Comparison of ENCODE assay signal across 16 mouse cellular contexts in genomic region chr1:165985186-165985585, GRCm38 (mm10). TPM values are rescaled to one million over a fixed set of nuclear protein-coding genes. Genes with fewer than 3 reads are reported as not detected.
DNase-seq lines count a peak whose midpoint lies in the region; ATAC-seq and TF ChIP-seq lines count a peak whose summit lies in the region.
"Had no signal": no experiment of that assay in that cellular context is flagged by ENCODE, and none has a peak within 500 bp of the region (broad histone marks: within the 10 kb centered on the region; RNA-seq: fewer than 3 reads in every experiment).

No protein-coding gene starts in this region.

- no peak overlapping the region for H3K9ac ChIP-seq in heart, embryonic 16.5 days (ENCODE audit: low read length)
- no peak overlapping the region for H3K9ac ChIP-seq in liver, embryonic 11.5 days (ENCODE audit: low read depth, low read length)
- H3K9ac ChIP-seq: embryonic facial prominence, embryonic 13.5 days; hindbrain, embryonic 13.5 days had no signal

- no peak for TF ChIP-seq POLR2A in cerebellum, adult 2 months (IDR thresholded peaks at IDR 0.05; ENCODE audit: borderline replicate concordance, insufficient read depth, low read length)

- H3K27me3 ChIP-seq in heart, embryonic 16.5 days (ENCODE audit: control insufficient read depth, insufficient read depth, low read length), result no peaks in the 10 kb centered on the region
- no peaks in the 10 kb centered on the region for H3K27me3 ChIP-seq in liver, embryonic 11.5 days (replicated peaks; ENCODE audit: control insufficient read depth, insufficient read depth, low read length)
- no peaks in the 10 kb centered on the region for H3K27me3 ChIP-seq in cerebellum, adult 2 months (ENCODE audit: control insufficient read depth, insufficient read depth, low read length)
- H3K27me3 ChIP-seq: embryonic facial prominence, embryonic 13.5 days; hindbrain, embryonic 13.5 days; megakaryocyte, embryonic 14.5 days had no signal

- DNase-seq in heart, postnatal 10 days, result no peak
- no peak for DNase-seq in liver, embryonic 11.5 days (ENCODE audit: low spot score)
- DNase-seq in yolk sac, embryonic 10.5 days (ENCODE audit: low spot score), result peak; percentile 54
- no peak for DNase-seq in cerebellum, adult 2 months
- no peak for DNase-seq in layer of hippocampus, adult 11-12 months (ENCODE audit: low spot score)
- DNase-seq: adrenal gland, postnatal 14 days; cerebellum, postnatal 14 days; gastrocnemius, postnatal 36 days; kidney, adult 9 months; right cerebral cortex, postnatal 25 days; thymus, adult 18-20 months had no signal

- H3K4me3 ChIP-seq in heart, embryonic 16.5 days (ENCODE audit: low read length), result no peak overlapping the region
- H3K4me3 ChIP-seq in liver, embryonic 11.5 days (ENCODE audit: low read depth, low read length), result no peak overlapping the region
- H3K4me3 ChIP-seq in cerebellum, adult 2 months (replicated peaks; ENCODE audit: insufficient read depth, low read depth, low read length), result no peak overlapping the region
- H3K4me3 ChIP-seq: embryonic facial prominence, embryonic 13.5 days; hindbrain, embryonic 13.5 days; megakaryocyte, embryonic 14.5 days had no signal

- TF ChIP-seq CTCF in cerebellum, adult 2 months (IDR thresholded peaks at IDR 0.05; ENCODE audit: borderline replicate concordance, insufficient read depth, low read depth, low read length), result no peak

- ATAC-seq in heart, embryonic 16.5 days (replicated peaks; ENCODE audit: extremely low read depth, insufficient read depth, low FRiP score), result no peak; the same call in 1 of the 2 replicates
- ATAC-seq in erythroblast, adult 5-6 weeks (replicated peaks; ENCODE audit: low FRiP score, poor library complexity, severe bottlenecking), result peak; percentile 70
- ATAC-seq in liver, embryonic 11.5 days (replicated peaks; ENCODE audit: low FRiP score), result peak; percentile 95

- peak overlapping the region; percentile 21; the same call in 1 of the 2 replicates for H3K27ac ChIP-seq in heart, embryonic 16.5 days (ENCODE audit: low read length)
- H3K27ac ChIP-seq in liver, embryonic 11.5 days (ENCODE audit: low read depth, low read length), result 0 out of 2 replicates have a peak overlapping the region, but pooled peaks have one; percentile 60
- H3K27ac ChIP-seq in cerebellum, adult 2 months (ENCODE audit: insufficient read depth, low read length), result no peak overlapping the region
- H3K27ac ChIP-seq: embryonic facial prominence, embryonic 13.5 days; hindbrain, embryonic 13.5 days had no signal

- H3K36me3 ChIP-seq in heart, embryonic 16.5 days (ENCODE audit: control insufficient read depth, insufficient read depth), result no peaks in the 10 kb centered on the region
- no peaks in the 10 kb centered on the region for H3K36me3 ChIP-seq in liver, embryonic 11.5 days (ENCODE audit: control insufficient read depth, insufficient read depth, low read length)
- H3K36me3 ChIP-seq: embryonic facial prominence, embryonic 13.5 days; hindbrain, embryonic 13.5 days had no signal

- H3K4me1 ChIP-seq in heart, embryonic 16.5 days (ENCODE audit: control insufficient read depth, insufficient read depth, low read length), result peaks cover 13% of the 10 kb centered on the region
- H3K4me1 ChIP-seq in liver, embryonic 11.5 days (replicated peaks; ENCODE audit: control insufficient read depth, insufficient read depth, low read length), result peaks cover 28% of the 10 kb centered on the region
- H3K4me1 ChIP-seq in cerebellum, adult 2 months (ENCODE audit: control insufficient read depth, insufficient read depth, low read length), result peaks cover 8% of the 10 kb centered on the region; the same call in 1 of the 2 replicates
- H3K4me1 ChIP-seq: embryonic facial prominence, embryonic 13.5 days had no signal

- WGBS in heart, embryonic 16.5 days, result 40% methylated on average over 3 of the region's 3 CpGs
- WGBS in liver, embryonic 11.5 days, result 30% methylated on average over 3 of the region's 3 CpGs
- WGBS in cerebellum, adult 2 months, result 91% methylated on average over 3 of the region's 3 CpGs

- no peaks in the 10 kb centered on the region for H3K9me3 ChIP-seq in heart, embryonic 16.5 days (replicated peaks; ENCODE audit: control insufficient read depth, low read length)
- H3K9me3 ChIP-seq in liver, embryonic 11.5 days (ENCODE audit: control insufficient read depth, low read length), result no peaks in the 10 kb centered on the region
- H3K9me3 ChIP-seq: embryonic facial prominence, embryonic 13.5 days; hindbrain, embryonic 13.5 days had no signal

- no peak overlapping the region for H3K4me2 ChIP-seq in heart, embryonic 16.5 days (ENCODE audit: low read depth, low read length)
- peak overlapping the region; percentile 57 for H3K4me2 ChIP-seq in liver, embryonic 11.5 days
- H3K4me2 ChIP-seq: embryonic facial prominence, embryonic 13.5 days; hindbrain, embryonic 13.5 days had no signal

- intact Hi-C loops in heart, postnatal 10 days (cut with DNase I), result no loop called here

RNA-seq across cellular contexts. Expression of gene Pou2f1, which starts 17.3 kb away (rescaled TPM):
- polyA plus RNA-seq in heart, embryonic 16.5 days (2015; fragmentation: Nextera tagmentation; extraction: Ambion mirVana), result 8.5 and 9.3 TPM in 2 replicates
- total RNA-seq in heart, postnatal 10 days (2021), result 10 to 100 TPM; 12.0 to 16.6 TPM
- 15.7 and 22.1 TPM in 2 replicates for total RNA-seq in erythroblast, adult 5-6 weeks (2015; ENCODE audit: low replicate concordance)
- total RNA-seq in erythroblast, adult 5-6 weeks (2017; ENCODE audit: low replicate concordance), result 13.9 and 14.8 TPM in 2 replicates
- 15.5 and 16.5 TPM in 2 replicates for polyA plus RNA-seq in liver, embryonic 11.5 days (2014; fragmentation: Nextera tagmentation; extraction: Ambion mirVana)
- polyA plus RNA-seq in cerebellum, adult 2 months (2012; rRNA removed), result 11.0 and 12.2 TPM in 2 replicates
